Mouse (Mus musculus) megakaryocyte, embryonic 14.5 days (primary cell): ENCODE results near the gene Bag3.

Source experiments
- FLI1 ChIP-seq: IDR thresholded peaks from 2 replicates; pipeline ENCODE4 v1.6.1; 2012; ENCODE audit warnings: low read length, inconsistent platforms, mixed read lengths
- GATA1 ChIP-seq: IDR thresholded peaks from 3 replicates; pipeline ENCODE4 v1.6.1; 2012; ENCODE audit warnings: mixed read lengths, low read length, inconsistent platforms, borderline replicate concordance

- TF ChIP-seq FLI1 (no peak), GATA1 (no peak)
Measured at GRCm38 (mm10) chr7:128592118-128592935, 68.9 kb downstream of the Bag3 start.
